Mouse (Mus musculus): ENCODE measurements around the gene AL607142.1.

DNA sequence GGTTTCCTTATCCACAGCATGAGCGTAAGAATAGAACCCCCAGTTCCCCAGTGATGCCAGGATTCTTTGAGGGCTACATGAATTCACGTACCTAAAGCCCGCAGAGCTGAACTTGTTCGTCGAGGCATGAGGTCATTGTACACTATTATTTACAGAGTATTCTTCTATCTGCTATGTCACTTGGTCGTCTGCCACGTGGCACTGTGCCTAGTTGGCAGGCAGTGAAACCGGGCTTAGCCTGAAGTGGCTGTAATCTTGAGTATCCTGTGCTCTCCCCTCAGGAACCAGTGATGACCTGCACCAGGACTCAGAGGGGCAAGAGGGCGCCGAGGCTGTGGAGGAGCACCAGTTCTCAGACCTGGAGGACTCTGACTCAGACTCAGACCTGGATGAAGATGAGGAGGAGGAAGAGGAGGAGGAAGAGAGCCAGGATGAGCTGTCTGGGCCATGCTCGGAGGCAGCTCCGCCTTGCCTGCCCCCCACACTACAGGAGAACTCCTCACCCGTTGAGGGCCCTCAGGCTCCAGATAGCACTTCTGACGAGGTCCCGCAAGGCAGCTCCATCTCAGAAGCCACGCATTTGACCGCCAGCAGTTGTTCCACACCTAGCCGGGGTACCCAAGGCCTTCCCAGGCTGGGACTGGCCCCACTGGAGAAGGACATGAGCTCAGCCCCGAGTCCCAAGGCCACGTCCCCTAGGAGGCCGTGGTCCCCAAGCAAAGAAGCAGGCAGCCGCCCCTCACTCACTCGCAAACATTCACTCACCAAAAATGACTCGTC lies 66.8 kb downstream of the AL607142.1 start:
- no peak for TF ChIP-seq CTCF (IDR thresholded peaks at IDR 0.05; ENCODE audit: low read depth, low read length)
- no peak for TF ChIP-seq POLR2A (IDR thresholded peaks at IDR 0.05; ENCODE audit: borderline replicate concordance, low read depth, low read length)

Data from bone marrow macrophage, adult 2 months (primary cell).